Mouse (Mus musculus): Measurements from ENCODE around the gene Tipin. TPM values are rescaled to one million over a fixed set of nuclear protein-coding genes. Genes with fewer than 3 reads are reported as not detected.

The Tipin gene
- total RNA-seq (2023): 16.9 TPM

GRCm38 (mm10) chr9:64281105-64281780 lies at the start of gene Tipin:
Gene Tipin, plus strand, starts transcription at chr9:64281581.

DNA sequence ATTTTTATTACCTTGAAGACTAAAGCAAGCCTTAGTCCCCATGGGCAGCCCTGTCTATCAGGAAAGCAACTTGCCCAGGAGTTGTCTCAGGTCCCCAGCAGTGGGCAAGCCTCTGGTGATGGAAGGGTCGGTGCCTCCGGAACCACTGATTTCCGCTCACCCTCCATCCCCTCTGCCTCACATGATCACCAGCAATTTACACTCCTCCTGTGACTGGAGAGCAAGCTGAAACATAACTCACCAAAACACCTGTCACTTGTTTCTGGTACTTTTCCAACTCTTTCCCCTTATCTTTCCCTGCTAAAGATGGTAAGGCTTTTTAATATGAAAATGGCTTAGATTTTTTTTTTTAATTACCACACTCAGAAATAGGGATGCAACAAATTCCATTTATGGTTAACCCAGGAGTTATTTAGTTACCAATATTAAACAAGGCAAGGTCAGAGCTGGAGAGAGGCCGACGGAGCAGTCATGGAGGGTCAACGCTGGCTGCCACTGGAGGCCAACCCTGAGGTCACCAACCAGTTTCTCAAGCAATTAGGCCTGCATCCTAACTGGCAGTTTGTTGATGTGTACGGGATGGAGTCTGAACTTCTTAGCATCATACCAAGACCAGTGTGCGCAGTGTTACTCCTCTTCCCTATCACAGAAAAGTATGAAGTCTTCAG lies 46.5 kb upstream of the Tipin start, which contains the start of gene Uchl4:
TSS of gene Uchl4 (plus strand) at position 434 of the 668 bp plus-strand sequence.

GRCm38 (mm10) chr9:64253021-64253904 lies 28.1 kb upstream of the Tipin start, which contains the start of gene Map2k1:
Gene Map2k1, minus strand, starts transcription at chr9:64253631.

GRCm38 (mm10) chr9:64341254-64341566 lies 59.8 kb downstream of the Tipin start, which contains the start of gene Dis3l:
Gene Dis3l, minus strand, starts transcription at chr9:64341288.

Other genes starting within 250 kb of the Tipin start
- gene Lctl, start 164.4 kb upstream of the Tipin start, total RNA-seq (2023): not detected
- gene Zwilch, start 108.5 kb upstream of the Tipin start, total RNA-seq (2023): 3.4 TPM
- gene Rpl4, start 108.2 kb upstream of the Tipin start, total RNA-seq (2023): 2,248 TPM
- 19.4 TPM for gene Snapc5, start 102.3 kb upstream of the Tipin start, total RNA-seq (2023)
- gene Uchl4, start 46.4 kb upstream of the Tipin start, total RNA-seq (2023): 0.94 TPM
- 54.1 TPM for gene Map2k1, start 27.9 kb upstream of the Tipin start, total RNA-seq (2023)
- gene Dis3l, start 59.7 kb downstream of the Tipin start, total RNA-seq (2023): 17.9 TPM
- not detected for gene Megf11, start 104.0 kb downstream of the Tipin start, total RNA-seq (2023)